Mouse (Mus musculus) megakaryocyte, embryonic 14.5 days (primary cell): ENCODE data around the gene Gipc2.

Experiments used
- FLI1 ChIP-seq: IDR thresholded peaks from 2 replicates; pipeline ENCODE4 v1.6.1; 2012; ENCODE audit warnings: low read length, inconsistent platforms, mixed read lengths
- GATA1 ChIP-seq: IDR thresholded peaks from 3 replicates; pipeline ENCODE4 v1.6.1; 2012; ENCODE audit warnings: mixed read lengths, low read length, inconsistent platforms, borderline replicate concordance

- no peak for TF ChIP-seq GATA1
- no peak for TF ChIP-seq FLI1
Observed at GRCm38 (mm10) chr3:152149863-152150262, 16.2 kb downstream of the Gipc2 start.
